Mouse (Mus musculus) thymus, postnatal 14 days (tissue): ENCODE measurements around the gene Igf1r.

Experiments
- DNase-seq: peaks from one replicate; pipeline ENCODE4 v3.0.0; 2021

Gene Igf1r

GRCm38 (mm10) chr7:68057010-68057409, 104.4 kb downstream of the Igf1r start:
- no peak for DNase-seq

GRCm38 (mm10) chr7:68059690-68060089, 107.1 kb downstream of the Igf1r start:
- DNase-seq = no peak

- DNase-seq = no peak
These were observed 108.8 kb downstream of the Igf1r start for GRCm38 (mm10) chr7:68061434-68061833.

- DNase-seq = no peak
These were observed 109.7 kb downstream of the Igf1r start for GRCm38 (mm10) chr7:68062170-68062848.

- DNase-seq = peak; percentile 43
These were observed 110.2 kb downstream of the Igf1r start for GRCm38 (mm10) chr7:68062849-68063208.

GRCm38 (mm10) chr7:68063711-68064110, 111.1 kb downstream of the Igf1r start:
- DNase-seq = no peak

GRCm38 (mm10) chr7:68064120-68064519, 111.5 kb downstream of the Igf1r start:
- no peak for DNase-seq

GRCm38 (mm10) chr7:68064647-68065362, 112.2 kb downstream of the Igf1r start:
- no peak for DNase-seq

- no peak for DNase-seq
These were observed 113.3 kb downstream of the Igf1r start for GRCm38 (mm10) chr7:68065904-68066303.

- no peak for DNase-seq
These were observed 114.7 kb downstream of the Igf1r start for GRCm38 (mm10) chr7:68067321-68067720.

GRCm38 (mm10) chr7:68069324-68069723, 116.7 kb downstream of the Igf1r start:
- DNase-seq = no peak

GRCm38 (mm10) chr7:68070030-68070429, 117.4 kb downstream of the Igf1r start:
- DNase-seq = no peak

GRCm38 (mm10) chr7:68070626-68071025, 118.0 kb downstream of the Igf1r start:
- peak; percentile 54 for DNase-seq

GRCm38 (mm10) chr7:68071050-68071449, 118.4 kb downstream of the Igf1r start:
- no peak for DNase-seq

- DNase-seq = no peak
These were observed 119.1 kb downstream of the Igf1r start for GRCm38 (mm10) chr7:68071749-68072148.

- DNase-seq = no peak
These were observed 120.2 kb downstream of the Igf1r start for GRCm38 (mm10) chr7:68072524-68073459.

- DNase-seq = no peak
These were observed 120.8 kb downstream of the Igf1r start for GRCm38 (mm10) chr7:68073460-68073806.

GRCm38 (mm10) chr7:68074748-68075147, 122.1 kb downstream of the Igf1r start:
- DNase-seq = no peak

GRCm38 (mm10) chr7:68075401-68075800, 122.8 kb downstream of the Igf1r start:
- no peak for DNase-seq

- DNase-seq = no peak
These were observed 127.7 kb downstream of the Igf1r start for GRCm38 (mm10) chr7:68080122-68080845.

- peak; percentile 44 for DNase-seq
These were observed 132.7 kb downstream of the Igf1r start for GRCm38 (mm10) chr7:68085338-68085737.

- DNase-seq = no peak
These were observed 133.3 kb downstream of the Igf1r start for GRCm38 (mm10) chr7:68085870-68086341.

- DNase-seq = no peak
These were observed 134.9 kb downstream of the Igf1r start for GRCm38 (mm10) chr7:68087496-68087895.
